Mouse (Mus musculus) small intestine, adult 2 months (tissue): ENCODE results near the gene Dnah9.
A peak's percentile ranks its signal among the peaks of the same experiment; 100 is the strongest.

ENCODE experiments used
- CTCF ChIP-seq: fragments of 200-500 bp; IDR thresholded peaks from 2 replicates; pipeline ENCODE4 v1.5.1; 2012; ENCODE audit warnings: low read depth, mild to moderate bottlenecking, control low read depth, inconsistent platforms, low read length, moderate library complexity, mixed read lengths; ENCODE audit not compliant: insufficient replicate concordance, insufficient read length; ENCODE audit errors: extremely low read depth
- POLR2A ChIP-seq: fragments of 200-500 bp; IDR thresholded peaks from 2 replicates; pipeline ENCODE4 v1.6.1; 2012; ENCODE audit warnings: low read depth, mild to moderate bottlenecking, control low read depth, inconsistent platforms, low read length, moderate library complexity

- TF ChIP-seq CTCF (peak; percentile 59; the same call in 1 of the 2 replicates), POLR2A (no peak)
Observed at GRCm38 (mm10) chr11:65820877-65821276, 347.5 kb downstream of the Dnah9 start.
